Mouse (Mus musculus): ENCODE results near the gene Pycr1. TPM values are rescaled to one million over a fixed set of nuclear protein-coding genes. Genes with fewer than 3 reads are reported as not detected.

Pycr1 gene
- total RNA-seq, 2 experiments from 2014 or later = 2.9 to 3.9 TPM

DNA sequence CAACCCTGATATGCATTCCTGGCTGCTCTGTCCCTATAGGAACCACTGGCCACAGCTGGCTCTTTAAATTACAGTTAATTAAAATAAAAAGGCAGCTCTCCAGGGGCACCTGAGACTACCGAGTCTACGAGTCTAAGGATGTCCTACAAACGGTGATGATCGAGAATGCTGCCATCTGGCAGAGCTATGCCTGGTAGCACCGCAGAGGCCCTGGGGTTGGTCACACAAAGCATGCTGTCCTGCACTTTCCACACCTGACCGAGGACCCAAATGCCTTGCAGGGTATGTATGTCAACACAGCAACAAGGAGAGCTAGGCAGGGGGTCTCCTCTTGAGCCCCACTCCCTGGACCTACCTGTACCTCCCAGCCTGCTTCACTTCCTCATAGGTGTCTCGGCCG, 29.6 kb downstream of the Pycr1 start:
- no peak for DNase-seq (ENCODE audit: low spot score in 2 of 2)
- intact Hi-C loops (cut with DNase I) = no loop called here

DNA sequence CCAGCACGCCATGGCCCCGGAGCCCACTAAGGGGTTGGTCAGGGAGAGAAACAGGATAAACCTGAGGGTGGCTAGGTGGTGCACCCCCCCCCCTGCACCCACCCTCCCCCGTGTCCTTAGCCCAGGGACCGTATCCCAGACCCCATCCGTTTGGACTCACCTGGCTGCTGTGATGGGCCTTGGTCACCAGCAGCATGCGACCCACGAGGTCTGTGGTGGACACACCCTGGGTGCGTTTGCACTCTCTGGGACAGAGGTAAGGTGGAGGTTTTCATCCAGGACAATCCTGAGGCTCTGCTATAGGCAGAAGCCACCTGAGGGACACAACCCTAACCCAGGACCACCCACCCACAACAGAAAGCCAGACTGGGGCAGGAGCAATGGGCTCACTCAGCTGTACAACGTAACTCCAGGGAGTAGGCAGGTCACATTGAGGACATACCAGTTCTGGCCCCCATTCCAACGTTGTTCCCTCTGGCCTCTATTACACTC, 30.0 kb downstream of the Pycr1 start:
- no peak for DNase-seq (ENCODE audit: low spot score in 2 of 2)
- intact Hi-C loops (cut with DNase I) = no loop called here

DNA sequence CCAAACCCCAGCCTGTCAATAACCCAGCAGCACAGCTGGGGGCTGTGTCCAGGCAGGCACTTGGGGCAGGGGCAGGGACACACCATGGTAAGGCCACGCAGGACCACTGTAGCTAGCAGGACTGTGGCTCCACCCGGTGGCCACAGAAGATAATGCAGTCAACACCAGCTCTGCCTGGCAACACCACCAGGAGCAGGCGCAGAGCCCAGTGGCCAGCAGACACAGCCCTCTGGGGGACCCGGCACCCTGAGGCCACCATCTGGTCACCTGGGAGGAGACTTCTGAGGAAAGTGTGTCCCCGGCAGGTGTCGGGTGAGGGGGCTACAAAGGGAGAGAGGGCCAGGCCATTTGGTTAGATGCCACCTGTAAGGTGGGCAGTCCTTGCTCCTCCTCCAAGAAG, 30.8 kb downstream of the Pycr1 start:
- no peak for DNase-seq (ENCODE audit: low spot score in 2 of 2)
- intact Hi-C loops (cut with DNase I) = no loop called here

DNA sequence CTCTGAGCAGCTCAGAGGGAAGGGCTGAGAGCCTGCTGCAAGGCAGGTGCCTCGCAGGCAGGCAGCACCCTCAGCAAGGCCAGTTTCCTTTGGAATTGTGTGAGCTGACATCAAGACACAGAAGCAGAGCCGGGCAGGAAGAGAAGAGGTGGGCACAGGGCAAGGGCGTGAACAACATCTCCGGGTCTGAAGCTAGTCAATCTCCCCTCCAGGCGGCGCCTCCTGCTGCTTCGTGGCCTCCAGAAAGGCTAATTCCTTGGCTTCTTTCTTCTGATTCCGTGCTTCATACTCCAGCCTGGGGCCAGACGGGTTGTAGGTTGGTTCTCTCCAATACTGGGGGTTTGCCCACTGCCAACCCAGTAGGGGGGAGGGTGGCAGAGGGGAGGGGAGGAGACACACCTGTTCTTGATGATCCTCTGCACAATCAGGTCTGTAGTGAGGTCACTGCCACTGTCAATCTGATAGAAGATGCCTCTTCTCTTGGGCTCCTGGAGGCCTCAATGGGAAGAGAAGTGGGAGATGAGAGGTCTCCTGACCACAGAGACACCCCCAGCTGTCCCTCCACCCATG, 33.0 kb downstream of the Pycr1 start:
- intact Hi-C loops (cut with DNase I) = no loop called here
- no peak for DNase-seq (ENCODE audit: low spot score in 2 of 2)

DNA sequence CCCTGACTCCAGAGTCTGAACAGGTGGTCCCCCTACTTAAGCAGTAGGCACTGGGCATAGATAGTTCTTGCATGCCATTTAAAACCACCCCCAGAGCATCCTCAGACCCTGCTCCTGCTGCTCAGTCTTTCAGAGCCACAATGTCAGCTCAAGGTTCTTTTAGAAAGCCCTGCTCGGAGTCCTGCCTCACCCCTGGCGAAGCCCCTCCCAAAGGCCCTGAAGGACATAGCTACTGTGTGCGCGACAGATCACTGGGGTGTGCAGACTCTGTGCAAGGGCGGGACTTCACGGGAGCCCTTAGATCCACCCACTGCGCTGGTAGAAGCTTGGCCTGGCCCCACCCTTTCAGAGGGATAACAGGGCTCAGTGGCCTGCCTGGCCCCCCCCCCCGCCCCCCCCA, 34.3 kb downstream of the Pycr1 start:
- intact Hi-C loops (cut with DNase I) = no loop called here
- DNase-seq (ENCODE audit: low spot score in 2 of 2) = no peak

DNA sequence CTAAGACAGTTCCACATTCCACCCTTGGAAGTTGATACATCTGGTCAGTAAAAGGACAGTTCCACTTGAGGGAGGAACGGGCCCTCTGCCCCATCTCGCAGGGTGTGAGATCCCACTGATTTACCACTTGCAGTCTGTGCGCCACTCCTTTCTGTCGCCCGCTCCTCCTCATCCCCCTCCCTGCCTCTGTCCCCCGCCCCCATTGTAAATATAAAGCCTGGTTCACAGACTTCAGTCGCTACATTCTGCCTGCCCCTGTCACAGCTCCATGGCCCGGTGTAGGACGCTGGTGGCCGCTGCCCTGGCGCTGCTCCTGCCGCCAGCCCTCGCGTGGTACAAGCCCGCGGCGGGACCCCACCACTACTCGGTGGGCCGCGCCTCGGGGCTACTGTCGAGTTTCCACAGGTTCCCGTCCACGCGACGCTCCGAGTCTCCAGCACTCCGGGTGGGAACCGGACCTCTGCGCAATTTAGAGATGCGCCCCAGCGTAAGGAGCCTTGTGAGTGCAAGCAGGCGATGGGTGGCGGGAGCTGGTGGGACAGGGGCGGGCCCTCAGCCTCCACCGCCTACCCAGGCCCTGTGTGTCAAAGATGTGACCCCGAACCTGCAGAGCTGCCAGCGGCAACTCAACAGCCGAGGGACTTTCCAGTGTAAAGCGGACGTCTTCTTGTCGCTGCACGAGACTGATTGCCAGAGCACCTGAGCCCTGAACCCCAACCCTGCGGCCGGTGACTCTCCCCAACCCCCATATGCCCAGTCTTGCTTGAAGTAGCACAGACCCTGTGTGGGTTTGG, 35.1 kb downstream of the Pycr1 start, which contains the start of gene Npb:
Gene Npb (plus strand): TSS at position 237 of the 794 bp plus-strand sequence.
- no peak for DNase-seq (ENCODE audit: low spot score in 2 of 2)
- intact Hi-C loops (cut with DNase I) = no loop called here

DNA sequence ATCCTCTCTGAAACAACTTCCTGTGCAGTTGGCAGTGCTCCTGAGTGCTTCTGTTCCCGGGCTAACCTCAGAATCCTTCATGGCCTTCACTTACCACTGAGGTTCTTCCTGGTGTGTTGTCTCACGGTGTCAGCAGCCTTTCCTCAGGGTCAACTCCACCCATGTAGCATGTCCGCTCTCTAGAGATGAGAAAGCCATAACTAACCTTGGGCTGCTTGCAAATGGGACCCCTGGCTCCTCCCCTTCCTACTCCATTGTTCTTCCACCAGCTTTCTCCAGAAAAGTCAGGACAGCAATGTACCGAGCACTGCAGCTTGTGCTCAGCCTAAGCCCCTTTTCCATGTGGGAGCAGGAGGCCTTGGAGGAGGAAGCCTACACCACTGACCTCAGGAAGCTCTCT, 36.8 kb downstream of the Pycr1 start:
- DNase-seq (ENCODE audit: low spot score in 2 of 2) = no peak
- intact Hi-C loops (cut with DNase I) = no loop called here

DNA sequence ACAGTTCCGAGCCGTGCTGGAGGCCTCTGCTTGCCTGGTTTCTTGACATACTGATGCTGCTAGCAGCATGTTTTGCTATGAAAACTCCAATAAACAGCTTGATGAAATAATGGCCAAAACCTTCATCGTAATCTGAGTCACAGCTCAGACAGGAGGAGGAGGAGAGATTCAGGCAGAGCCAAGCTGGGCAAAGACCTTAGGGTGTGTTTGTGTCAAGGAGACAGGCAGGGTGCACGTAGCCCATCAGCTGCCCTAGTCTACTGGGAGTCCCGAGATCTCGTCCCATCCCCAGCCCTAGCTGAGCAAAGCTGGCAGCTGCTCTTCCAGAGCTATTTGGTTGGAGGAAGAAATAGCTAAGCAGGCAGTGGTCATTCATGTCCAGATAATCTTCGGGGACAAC, 37.9 kb downstream of the Pycr1 start:
- DNase-seq (ENCODE audit: low spot score in 2 of 2) = no peak
- intact Hi-C loops (cut with DNase I) = no loop called here

DNA sequence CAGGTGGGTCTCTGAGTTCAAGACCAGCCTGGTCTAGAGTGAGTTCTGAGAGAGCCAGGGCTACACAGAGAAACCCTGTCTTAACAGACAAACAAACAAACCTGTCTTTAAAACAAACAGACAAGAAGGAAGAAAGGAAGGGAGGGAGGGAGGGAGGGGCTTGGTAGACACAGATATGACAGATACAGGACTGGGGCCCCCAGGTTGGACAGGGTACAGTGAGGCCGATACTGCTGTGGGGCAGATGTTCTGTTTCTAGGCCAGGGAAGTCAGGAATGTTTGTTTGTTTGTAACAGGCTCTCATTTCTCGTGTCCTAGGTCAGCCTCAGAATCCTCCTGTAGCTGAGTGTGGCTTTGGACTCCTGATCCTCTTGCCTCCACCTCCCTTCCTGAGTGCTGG, 40.0 kb downstream of the Pycr1 start:
- no peak for DNase-seq (ENCODE audit: low spot score in 2 of 2)
- intact Hi-C loops (cut with DNase I) = no loop called here

DNA sequence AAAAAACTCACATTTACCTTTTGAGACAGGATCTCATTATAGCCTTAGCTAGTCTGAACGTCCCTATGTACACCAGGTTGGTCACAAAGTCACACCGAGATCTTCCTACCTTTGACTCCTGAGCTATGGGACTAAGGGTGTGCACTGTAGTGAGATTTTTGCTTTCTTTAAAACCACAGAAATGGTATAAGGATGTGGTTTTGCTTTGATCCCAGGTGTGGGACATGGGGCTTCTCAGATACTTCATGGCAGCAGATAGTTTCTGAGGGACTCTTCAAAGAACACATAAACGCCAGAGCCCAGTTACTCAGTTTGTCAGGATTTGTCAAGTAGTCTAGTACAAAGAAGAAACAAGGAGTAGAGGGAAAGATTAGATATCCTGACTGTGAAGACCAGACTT, 42.9 kb downstream of the Pycr1 start:
- intact Hi-C loops (cut with DNase I) = no loop called here
- DNase-seq (ENCODE audit: low spot score in 2 of 2) = no peak

DNA sequence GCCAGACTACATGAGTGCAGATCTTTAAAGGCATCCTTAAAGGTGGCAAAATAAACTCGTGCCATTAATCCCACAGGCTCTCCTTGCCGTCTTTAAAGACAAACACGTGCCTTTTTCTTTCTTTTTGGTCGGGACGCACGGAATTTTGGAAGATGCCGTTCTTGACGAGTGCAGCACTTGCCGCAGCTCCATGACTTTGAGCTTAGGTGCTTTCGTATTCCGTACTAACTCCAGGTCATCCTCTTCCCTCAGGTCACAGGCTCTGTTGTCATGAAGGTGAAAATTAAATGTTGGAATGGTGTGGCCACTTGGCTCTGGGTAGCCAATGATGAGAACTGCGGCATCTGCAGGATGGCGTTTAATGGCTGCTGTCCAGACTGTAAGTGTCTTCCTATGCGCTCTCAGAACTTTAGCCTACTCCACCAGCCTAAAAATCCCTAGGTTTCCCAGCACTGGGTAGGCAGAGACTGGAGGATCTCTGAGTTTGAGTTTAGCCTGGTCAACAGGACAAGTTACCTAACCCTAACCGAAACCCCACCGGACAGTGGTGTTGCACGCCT, 44.5 kb downstream of the Pycr1 start:
- intact Hi-C loops (cut with DNase I) = no loop called here

DNA sequence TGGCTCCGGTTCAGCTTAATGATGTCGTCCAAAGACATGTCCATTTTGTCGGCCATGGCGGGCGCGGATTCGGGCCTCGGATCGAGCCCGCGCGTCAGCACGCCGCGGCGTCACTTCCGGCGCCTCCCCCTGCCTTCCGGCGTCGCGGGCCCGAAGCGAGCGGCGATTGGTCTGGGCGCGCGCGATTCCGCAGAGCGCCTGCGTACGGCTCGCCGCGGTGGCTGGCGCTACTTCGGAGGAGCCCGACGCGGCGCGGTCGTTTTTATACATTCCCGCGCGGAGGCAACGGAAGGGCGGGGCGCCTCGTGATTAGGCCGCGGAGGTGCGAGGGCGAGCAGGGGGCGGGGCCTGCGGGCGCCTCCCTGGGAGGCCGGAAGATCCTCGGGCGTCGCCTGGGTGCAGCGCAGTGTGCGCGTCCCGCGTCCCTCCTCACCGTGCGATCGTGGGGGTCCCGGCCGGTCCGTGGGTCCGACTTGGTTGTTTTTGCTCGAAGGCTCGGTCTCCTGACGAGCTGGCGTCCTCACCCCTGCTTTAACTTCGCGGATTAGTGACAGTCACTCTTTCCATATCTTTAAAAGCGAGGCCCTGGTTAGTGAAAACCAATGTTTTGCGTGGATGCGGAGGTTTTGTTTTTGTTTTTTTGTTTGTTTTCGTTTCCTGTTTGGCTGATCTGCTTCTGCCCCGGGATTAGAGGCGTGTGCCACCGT, 45.1 kb downstream of the Pycr1 start, which contains the start of the genes Alyref and Anapc11:
Gene Alyref (minus strand): TSS at position 83 of the 707 bp plus-strand sequence.
Gene Anapc11 (plus strand): TSS at position 139 of the 707 bp plus-strand sequence.
- DNase-seq (ENCODE audit: low spot score in 2 of 2) = peak; percentile 92 to 94
- intact Hi-C loops (cut with DNase I) = no loop called here

More for the DNA sequence above, 44.5 kb downstream of the Pycr1 start:
- no peak for DNase-seq (ENCODE audit: low spot score in 2 of 2)

DNA sequence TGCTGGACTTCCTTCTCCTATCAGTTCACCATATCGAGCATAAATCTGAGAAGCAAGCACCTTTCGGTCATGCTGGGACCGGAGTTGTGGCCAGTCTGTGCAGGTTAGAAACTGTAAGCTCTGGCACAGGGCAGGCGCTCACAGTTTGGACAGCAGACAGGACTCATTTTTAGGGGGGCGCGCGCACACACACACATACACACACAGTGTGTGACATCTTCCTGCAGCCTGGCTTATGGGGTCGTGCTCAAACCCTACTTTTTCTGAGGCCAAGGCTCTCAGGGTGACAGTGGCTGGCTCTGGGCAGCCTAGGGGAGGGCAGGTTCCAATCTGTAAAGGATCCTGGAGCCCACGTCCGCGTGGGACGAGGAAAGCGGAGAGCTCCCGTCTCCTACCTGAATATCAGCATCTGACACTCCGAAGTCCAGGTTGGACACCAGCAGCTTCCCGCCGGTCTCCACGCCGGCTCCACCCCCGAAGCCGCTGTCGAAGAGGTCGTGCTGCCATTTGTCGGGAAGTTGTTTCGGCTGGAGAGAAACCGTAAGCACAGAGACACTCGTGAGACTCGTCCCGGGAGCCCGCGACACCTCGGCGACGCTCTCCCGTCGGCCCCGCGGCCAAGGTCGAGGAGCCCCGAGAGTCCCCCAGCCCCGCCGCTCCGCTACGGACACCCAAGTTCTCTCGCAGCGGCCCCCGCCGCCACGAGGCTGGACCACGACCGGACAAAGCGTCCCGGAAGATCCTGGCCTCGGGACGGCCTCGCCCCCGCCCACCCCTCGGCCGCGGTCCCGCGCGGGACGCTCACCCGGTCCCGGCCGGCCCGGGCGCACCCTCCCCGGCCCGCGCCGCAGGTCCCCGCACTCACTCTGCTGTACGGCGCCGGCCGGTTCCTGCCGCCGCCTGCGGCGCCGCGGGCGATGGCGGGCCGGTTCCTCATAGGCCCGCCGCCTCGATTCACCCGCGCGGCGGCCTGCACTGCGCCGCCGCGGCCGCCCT, 46.0 kb downstream of the Pycr1 start:
- DNase-seq (ENCODE audit: low spot score in 2 of 2) = no peak

DNA sequence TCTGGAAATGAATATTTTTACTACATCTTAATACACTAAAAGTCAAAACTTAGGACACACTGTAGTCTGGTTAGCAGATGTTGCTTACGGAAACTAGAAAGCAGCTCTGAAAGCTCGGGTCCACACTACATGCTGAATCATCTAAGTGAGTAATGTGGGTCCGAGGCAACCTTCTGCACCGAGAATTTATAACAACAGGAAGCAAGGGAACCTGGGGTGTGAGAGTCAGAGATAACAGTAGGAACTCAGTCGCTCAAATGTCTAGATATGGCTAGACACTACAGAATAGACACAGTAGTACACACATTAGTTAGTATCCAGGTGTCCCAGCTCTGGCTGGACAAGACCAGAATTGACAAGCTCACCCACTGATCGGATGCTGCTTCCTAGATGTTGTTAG, 55.0 kb downstream of the Pycr1 start:
- intact Hi-C loops (cut with DNase I) = no loop called here
- no peak for DNase-seq (ENCODE audit: low spot score in 2 of 2)

More for the DNA sequence above, 46.0 kb downstream of the Pycr1 start:
- intact Hi-C loops (cut with DNase I) = no loop called here

Small RNA genes lying within 50 kb of the gene (microRNA-seq; reads per million reads assigned to microRNA genes)
- 1.3 reads per million for gene Mir6936

Other genes starting within 250 kb of the Pycr1 start
- 10 to 100 TPM; 65.3 to 77.0 TPM for gene Nploc4, start 206.1 kb downstream of the Pycr1 start, total RNA-seq (2021)
- 1 to 10 TPM in 1 of 2 experiments, not detected in 1; 1.8 TPM for gene Tspan10, start 201.1 kb downstream of the Pycr1 start, total RNA-seq (2021)
- gene Pde6g, start 190.3 kb downstream of the Pycr1 start, total RNA-seq (2021) = under 1 TPM; 0.37 to 0.66 TPM
- gene Oxld1, start 185.7 kb downstream of the Pycr1 start, total RNA-seq (2021) = 10 to 100 TPM; 14.3 to 20.6 TPM
- 10 to 100 TPM; 19.9 to 29.4 TPM for gene Ccdc137, start 185.7 kb downstream of the Pycr1 start, total RNA-seq (2021)
- gene Arl16, start 176.2 kb downstream of the Pycr1 start, total RNA-seq (2021) = 10 to 100 TPM; 49.3 to 55.0 TPM
- 10 to 100 TPM; 75.6 to 78.5 TPM for gene Mrpl12, start 159.2 kb downstream of the Pycr1 start, total RNA-seq (2021)
- gene Slc25a10, start 151.9 kb downstream of the Pycr1 start, total RNA-seq (2021) = 10 to 100 TPM; 18.2 to 21.9 TPM
- gene Gcgr, start 113.1 kb downstream of the Pycr1 start, total RNA-seq (2021) = not detected
- gene Mcrip1, start 94.0 kb downstream of the Pycr1 start, total RNA-seq (2021) = 10 to 100 TPM; 73.4 to 91.7 TPM
- gene Ppp1r27, start 92.6 kb downstream of the Pycr1 start, total RNA-seq (2021) = not detected
- 100 to 1,000 TPM; 122 to 126 TPM for gene P4hb, start 70.5 kb downstream of the Pycr1 start, total RNA-seq (2021)
- gene Arhgdia, start 62.1 kb downstream of the Pycr1 start, total RNA-seq (2021) = 100 to 1,000 TPM; 304 to 344 TPM
- gene Alyref, start 45.4 kb downstream of the Pycr1 start, total RNA-seq (2021) = 10 to 100 TPM; 59.7 to 67.5 TPM
- 10 to 100 TPM; 91.4 to 99.7 TPM for gene Anapc11, start 45.3 kb downstream of the Pycr1 start, total RNA-seq (2021)
- gene Npb, start 35.3 kb downstream of the Pycr1 start, total RNA-seq (2021) = 1 to 10 TPM in 1 of 2 experiments, not detected in 1; 1.2 TPM
- 100 to 1,000 TPM; 115 to 135 TPM for gene Pcyt2, start 25.8 kb downstream of the Pycr1 start, total RNA-seq (2021)
- 10 to 100 TPM; 37.8 to 43.3 TPM for gene Sirt7, start 18.5 kb downstream of the Pycr1 start, total RNA-seq (2021)
- gene Mafg, start 10.2 kb downstream of the Pycr1 start, total RNA-seq (2021) = 100 to 1,000 TPM in 1 of 2 experiments, 10 to 100 TPM in 1; 76.5 to 103 TPM
- gene Myadml2, start 4.4 kb upstream of the Pycr1 start, total RNA-seq (2021) = 10 to 100 TPM in 1 of 2 experiments, 1 to 10 TPM in 1; 8.2 to 11.9 TPM
- 1 to 10 TPM; 5.6 to 6.6 TPM for gene Notum, start 17.4 kb upstream of the Pycr1 start, total RNA-seq (2021)
- 10 to 100 TPM; 53.1 to 56.9 TPM for gene Aspscr1, start 29.2 kb upstream of the Pycr1 start, total RNA-seq (2021)
- 10 to 100 TPM; 18.1 to 19.2 TPM for gene Cenpx, start 70.0 kb upstream of the Pycr1 start, total RNA-seq (2021)
- gene Lrrc45, start 70.2 kb upstream of the Pycr1 start, total RNA-seq (2021) = 10 to 100 TPM; 41.9 to 66.1 TPM
- 10 to 100 TPM; 34.7 to 39.9 TPM for gene Rac3, start 77.7 kb upstream of the Pycr1 start, total RNA-seq (2021)
- 10 to 100 TPM in 1 of 2 experiments, 1 to 10 TPM in 1; 8.7 to 10.3 TPM for gene Dcxr, start 83.5 kb upstream of the Pycr1 start, total RNA-seq (2021)
- 1 to 10 TPM in 1 of 2 experiments, under 1 TPM in 1; 0.32 to 1.6 TPM for gene Cbr2, start 88.3 kb upstream of the Pycr1 start, total RNA-seq (2021)
- 10 to 100 TPM; 23.4 to 34.8 TPM for gene Hmga1b, start 119.0 kb upstream of the Pycr1 start, total RNA-seq (2021)
- gene Rfng, start 140.4 kb upstream of the Pycr1 start, total RNA-seq (2021) = 10 to 100 TPM; 63.7 to 65.9 TPM
- 100 to 1,000 TPM; 130 to 153 TPM for gene Gps1, start 140.5 kb upstream of the Pycr1 start, total RNA-seq (2021)
- gene Dus1l, start 152.6 kb upstream of the Pycr1 start, total RNA-seq (2021) = 10 to 100 TPM; 39.4 to 42.4 TPM
- 100 to 1,000 TPM; 182 to 190 TPM for gene Fasn, start 180.8 kb upstream of the Pycr1 start, total RNA-seq (2021)

All from left cerebral cortex, postnatal 36 days (tissue).